Mouse (Mus musculus) bone marrow, adult 2 months (tissue): ENCODE measurements around the gene Sidt1.

Experiments
- CTCF ChIP-seq: fragments of 200-500 bp; IDR thresholded peaks from 2 replicates; pipeline ENCODE4 v1.5.1; 2011; ENCODE audit warnings: low read length, control low read depth; ENCODE audit not compliant: control insufficient read depth, insufficient read depth
- POLR2A ChIP-seq: fragments of 200-500 bp; IDR thresholded peaks from 2 replicates; pipeline ENCODE4 v1.6.1; 2011; ENCODE audit warnings: low read depth, mild to moderate bottlenecking, control low read depth, low read length, borderline replicate concordance; ENCODE audit not compliant: control insufficient read depth

DNA sequence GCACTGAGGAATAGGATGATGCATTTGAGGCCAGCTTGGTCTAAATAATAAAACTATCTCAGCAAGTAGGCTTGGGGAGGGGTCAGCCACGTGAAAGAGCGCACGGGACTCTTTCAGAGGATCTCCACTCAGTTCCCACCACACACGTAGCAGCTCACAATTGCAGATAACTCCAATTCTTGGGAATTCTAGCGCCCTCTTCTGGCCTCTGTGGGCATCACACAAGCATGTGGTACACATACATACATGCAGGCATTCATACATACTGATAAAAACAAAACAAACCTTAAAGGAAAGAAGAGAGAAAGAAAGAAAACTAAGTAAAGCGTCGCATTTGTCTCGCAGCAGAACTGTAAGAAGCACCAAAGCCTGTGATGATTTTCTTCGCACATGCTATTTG lies 2.3 kb downstream of the Sidt1 start:
- no peak for TF ChIP-seq POLR2A
- TF ChIP-seq CTCF = no peak
